ENCODE assay signal across 30 mouse cellular contexts in genomic region chr3:16070963-16071362, GRCm38 (mm10).
"Had no signal": no experiment of that assay in that cellular context is flagged by ENCODE, and none has a peak within 500 bp of the region (broad histone marks: within the 10 kb centered on the region; RNA-seq: fewer than 3 reads in every experiment).

No protein-coding gene starts in this region.

- H3K9ac ChIP-seq: limb, embryonic 12.5 days; limb, embryonic 13.5 days; limb, embryonic 15.5 days; liver, embryonic 12.5 days; liver, embryonic 13.5 days; liver, embryonic 14.5 days; liver, embryonic 15.5 days; liver, postnatal 0 days; lung, embryonic 14.5 days; lung, embryonic 15.5 days; midbrain, embryonic 12.5 days; midbrain, embryonic 13.5 days; midbrain, embryonic 15.5 days; neural tube, embryonic 12.5 days had no signal

- H3K4me1 ChIP-seq: limb, embryonic 10.5 days; limb, embryonic 12.5 days; limb, embryonic 13.5 days; limb, embryonic 15.5 days; liver, embryonic 12.5 days; liver, embryonic 13.5 days; liver, embryonic 15.5 days; lung, embryonic 15.5 days; midbrain, embryonic 10.5 days; midbrain, embryonic 12.5 days; midbrain, embryonic 13.5 days; midbrain, embryonic 15.5 days; neural tube, embryonic 12.5 days had no signal

- H3K9me3 ChIP-seq: limb, embryonic 10.5 days; limb, embryonic 12.5 days; limb, embryonic 13.5 days; limb, embryonic 15.5 days; liver, embryonic 13.5 days; liver, embryonic 15.5 days; lung, embryonic 15.5 days; midbrain, embryonic 12.5 days; midbrain, embryonic 13.5 days; midbrain, embryonic 15.5 days; neural tube, embryonic 12.5 days had no signal

- H3K4me2 ChIP-seq: limb, embryonic 12.5 days; limb, embryonic 13.5 days; limb, embryonic 15.5 days; liver, embryonic 11.5 days; liver, embryonic 12.5 days; liver, embryonic 13.5 days; liver, embryonic 15.5 days; lung, embryonic 14.5 days; lung, embryonic 15.5 days; midbrain, embryonic 11.5 days; midbrain, embryonic 12.5 days; midbrain, embryonic 13.5 days; midbrain, embryonic 15.5 days; neural tube, embryonic 12.5 days had no signal

- H3K27ac ChIP-seq: limb, embryonic 10.5 days; limb, embryonic 12.5 days; limb, embryonic 13.5 days; limb, embryonic 15.5 days; liver, embryonic 12.5 days; liver, embryonic 13.5 days; liver, embryonic 14.5 days; liver, embryonic 15.5 days; lung, embryonic 15.5 days; macrophage; midbrain, embryonic 10.5 days; midbrain, embryonic 12.5 days; midbrain, embryonic 13.5 days; midbrain, embryonic 15.5 days; neural tube, embryonic 12.5 days had no signal

- H3K27me3 ChIP-seq: limb, embryonic 12.5 days; limb, embryonic 13.5 days; limb, embryonic 15.5 days; liver, embryonic 12.5 days; liver, embryonic 13.5 days; liver, embryonic 15.5 days; lung, embryonic 15.5 days; megakaryocyte, embryonic 14.5 days; midbrain, embryonic 12.5 days; midbrain, embryonic 13.5 days; midbrain, embryonic 15.5 days; neural tube, embryonic 12.5 days had no signal

- H3K36me3 ChIP-seq: limb, embryonic 10.5 days; limb, embryonic 12.5 days; limb, embryonic 13.5 days; limb, embryonic 15.5 days; liver, embryonic 12.5 days; liver, embryonic 13.5 days; liver, embryonic 15.5 days; lung, embryonic 15.5 days; midbrain, embryonic 10.5 days; midbrain, embryonic 12.5 days; midbrain, embryonic 13.5 days; midbrain, embryonic 15.5 days; neural tube, embryonic 12.5 days had no signal

- DNase-seq: left cerebral cortex, postnatal 4 days; liver; liver, embryonic 13.5 days; liver, postnatal 0 days; lung, adult 18-20 months; lung, adult 2 months; lung, embryonic 14.5 days; lung, postnatal 10 days; lung, postnatal 14 days; lung, postnatal 36 days; lung, postnatal 4 days; midbrain, embryonic 14.5 days had no signal

- H3K4me3 ChIP-seq: limb, embryonic 10.5 days; limb, embryonic 12.5 days; limb, embryonic 13.5 days; limb, embryonic 15.5 days; liver, embryonic 12.5 days; liver, embryonic 13.5 days; liver, embryonic 15.5 days; lung, embryonic 15.5 days; megakaryocyte, embryonic 14.5 days; midbrain, embryonic 10.5 days; midbrain, embryonic 12.5 days; midbrain, embryonic 13.5 days; midbrain, embryonic 15.5 days; myocyte; neural tube, embryonic 12.5 days had no signal
